Mouse (Mus musculus): ENCODE results near the gene Olfr287.

The Olfr287 gene

DNA sequence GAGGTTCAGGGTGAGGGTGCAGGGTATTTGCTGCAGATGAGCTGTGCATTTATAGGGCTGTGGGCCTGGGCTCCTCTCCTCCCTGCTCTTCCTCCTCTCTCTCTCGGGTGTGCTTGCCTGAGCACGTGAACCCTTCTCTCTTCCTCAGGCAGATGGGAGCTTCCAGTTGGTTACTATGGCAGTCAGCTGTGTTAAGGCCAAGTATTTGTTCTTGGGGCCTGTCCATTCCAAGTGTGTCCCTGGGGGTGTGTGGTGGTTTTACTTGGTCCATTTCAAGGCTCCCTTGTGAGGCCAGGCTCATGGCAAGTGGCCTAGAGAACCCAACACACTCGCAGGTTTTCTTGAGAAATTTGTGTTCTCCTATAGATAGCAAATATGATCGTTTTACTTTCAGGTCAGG, at the start of gene Olfr287, which contains the start of gene Gm44579:
Gene Olfr287 (minus strand): TSS at position 180 of the 400 bp plus-strand sequence.
Gene Gm44579 (minus strand): TSS at position 101 of the 400 bp plus-strand sequence.
- no peak for DNase-seq (ENCODE audit: low read depth)

DNA sequence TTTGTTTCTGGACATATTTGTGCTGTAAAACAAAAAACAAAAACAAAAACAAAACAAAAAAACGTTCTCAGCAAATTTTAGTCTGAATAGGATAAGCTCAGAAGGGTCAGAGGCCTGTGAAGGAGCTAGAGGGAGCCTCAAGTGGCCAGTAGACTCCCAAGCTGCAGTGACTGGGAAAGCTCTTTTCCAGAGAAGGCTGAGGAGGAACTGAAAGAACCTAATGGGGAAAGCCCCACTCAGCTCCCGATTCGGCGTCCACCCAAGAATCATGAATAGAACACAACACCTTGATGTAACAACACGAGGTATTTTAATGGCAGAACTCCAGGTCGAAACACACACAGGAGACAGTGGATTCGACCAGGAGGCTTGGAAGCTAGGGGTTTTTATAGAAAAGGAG, 36.9 kb upstream of the Olfr287 start:
- DNase-seq (ENCODE audit: low read depth) = no peak

DNA sequence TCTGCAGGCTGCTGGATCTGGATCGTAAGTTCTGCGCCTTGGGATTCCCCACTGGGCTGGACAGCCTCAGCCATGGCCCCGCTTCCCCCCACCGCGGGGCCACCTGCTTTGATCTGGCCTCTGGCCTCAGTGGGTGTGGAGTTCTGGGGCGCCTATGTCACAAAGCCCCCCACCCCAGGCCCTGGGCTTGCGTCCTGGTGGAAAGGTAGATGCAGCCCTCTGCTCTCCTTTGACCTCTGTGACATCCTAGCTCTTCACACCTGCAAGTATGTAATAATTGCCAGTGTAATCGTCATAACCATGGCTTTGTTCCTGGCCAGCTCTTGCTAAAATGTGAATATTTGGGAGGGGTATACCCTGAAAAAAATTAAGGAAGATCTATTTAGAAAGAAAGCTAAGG, 36.3 kb upstream of the Olfr287 start, which contains the start of gene H1fnt:
Gene H1fnt (minus strand): TSS at position 101 of the 400 bp plus-strand sequence.
- DNase-seq (ENCODE audit: low read depth) = no peak

GRCm38 (mm10) chr15:98256271-98256670, 35.4 kb upstream of the Olfr287 start:
- no peak for DNase-seq (ENCODE audit: low read depth)

GRCm38 (mm10) chr15:98235442-98235841, 14.6 kb upstream of the Olfr287 start:
- DNase-seq (ENCODE audit: low read depth) = peak; percentile 42

- DNase-seq (ENCODE audit: low read depth) = no peak
Observed at GRCm38 (mm10) chr15:98234350-98234749, 13.5 kb upstream of the Olfr287 start, which contains the start of gene Olfr286. Gene Olfr286, minus strand, starts transcription at chr15:98234450.

- no peak for DNase-seq (ENCODE audit: low read depth)
Observed at GRCm38 (mm10) chr15:98226096-98226495, 5.2 kb upstream of the Olfr287 start.

DNA sequence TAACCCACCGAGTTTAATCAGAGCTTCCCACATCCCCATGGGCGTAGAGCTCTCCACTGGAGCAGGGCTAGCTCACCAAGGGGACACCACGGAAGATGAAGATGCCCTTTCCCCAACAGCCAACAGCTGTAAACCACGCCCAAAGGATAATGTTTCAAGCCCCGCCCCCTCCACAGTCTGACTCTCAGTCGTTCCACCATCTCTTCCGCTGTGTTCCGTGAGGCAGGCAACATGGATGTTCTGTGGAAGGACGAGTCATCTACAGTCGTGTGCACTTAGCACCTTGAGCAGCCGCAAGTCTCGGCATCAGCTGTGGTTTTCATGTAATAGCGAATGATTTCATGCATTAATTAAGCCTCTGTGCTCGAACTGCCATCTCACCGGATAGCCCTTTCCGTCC, 4.8 kb upstream of the Olfr287 start:
- DNase-seq (ENCODE audit: low read depth) = no peak

GRCm38 (mm10) chr15:98222377-98222776, 1.5 kb upstream of the Olfr287 start:
- DNase-seq (ENCODE audit: low read depth) = no peak

GRCm38 (mm10) chr15:98214130-98214529, 6.7 kb downstream of the Olfr287 start:
- peak; percentile 30 for DNase-seq (ENCODE audit: low read depth)

DNA sequence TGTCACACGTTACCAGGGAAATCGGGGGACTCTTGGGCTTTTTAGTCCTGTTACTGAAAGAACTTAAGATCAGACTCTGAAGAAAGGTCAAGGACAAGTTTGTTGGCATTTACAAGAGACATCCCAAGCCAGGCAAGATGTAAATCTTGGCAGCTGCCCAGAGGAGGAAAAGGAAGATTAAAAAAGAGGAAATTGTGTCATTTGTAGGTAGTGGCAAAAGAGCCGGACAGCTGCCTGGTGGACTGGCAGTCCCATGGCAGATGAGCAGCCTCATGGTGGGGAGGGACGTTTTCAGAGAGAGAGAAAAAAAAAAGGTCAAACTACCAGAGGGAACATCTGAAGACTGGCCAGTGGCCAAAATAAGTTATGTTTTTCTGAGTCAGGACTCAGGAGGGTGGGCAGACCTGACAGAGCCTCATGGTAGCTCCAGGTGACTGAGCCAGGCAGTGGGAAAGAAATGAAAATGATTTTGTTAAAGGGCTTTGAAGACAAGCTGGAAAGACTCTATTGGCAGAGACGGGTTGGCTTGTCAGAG, 7.5 kb downstream of the Olfr287 start:
- peak; percentile 72 for DNase-seq (ENCODE audit: low read depth)

DNA sequence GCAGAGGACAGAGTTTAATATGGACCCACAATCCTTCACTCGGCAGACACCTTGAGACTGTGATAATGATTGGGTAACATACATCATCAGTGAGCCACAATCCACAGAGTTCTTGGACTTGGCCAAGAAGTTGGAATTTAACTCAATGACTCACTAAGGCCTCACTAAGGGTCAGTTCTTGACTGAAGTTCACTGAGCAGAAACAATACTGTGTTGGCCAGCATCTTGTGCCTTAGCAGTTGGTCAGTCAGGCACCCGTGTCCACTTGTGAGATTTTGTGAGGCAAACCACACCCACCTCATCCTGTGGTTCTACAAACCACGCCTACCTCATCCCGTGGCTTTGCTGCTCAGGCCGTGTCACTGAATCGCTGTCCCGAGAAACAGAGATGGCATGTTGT, 11.2 kb downstream of the Olfr287 start:
- DNase-seq (ENCODE audit: low read depth) = peak; percentile 4

GRCm38 (mm10) chr15:98195442-98195841, 25.4 kb downstream of the Olfr287 start, which contains the start of gene Olfr288:
Gene Olfr288, minus strand, starts transcription at chr15:98195542.
- no peak for DNase-seq (ENCODE audit: low read depth)

DNA sequence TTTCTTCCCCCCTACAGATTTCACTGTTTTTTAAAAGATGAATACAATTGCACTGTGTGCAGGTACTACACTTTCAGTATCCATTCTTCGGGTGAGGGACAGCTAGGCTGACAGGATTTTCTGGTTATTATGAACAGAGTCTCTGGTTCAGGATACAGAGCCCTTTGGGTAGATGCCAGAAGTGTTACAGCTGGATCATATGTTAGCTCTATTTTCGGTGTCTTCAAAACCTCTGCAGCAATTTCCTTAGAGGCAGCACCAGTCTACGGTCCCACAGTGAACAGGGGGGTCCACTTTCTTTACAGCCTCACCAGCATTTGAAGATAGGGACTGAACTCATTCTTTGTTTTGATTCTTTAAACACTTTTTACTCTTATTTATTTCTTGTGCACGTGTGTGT, 36.4 kb downstream of the Olfr287 start:
- DNase-seq (ENCODE audit: low read depth) = no peak

DNA sequence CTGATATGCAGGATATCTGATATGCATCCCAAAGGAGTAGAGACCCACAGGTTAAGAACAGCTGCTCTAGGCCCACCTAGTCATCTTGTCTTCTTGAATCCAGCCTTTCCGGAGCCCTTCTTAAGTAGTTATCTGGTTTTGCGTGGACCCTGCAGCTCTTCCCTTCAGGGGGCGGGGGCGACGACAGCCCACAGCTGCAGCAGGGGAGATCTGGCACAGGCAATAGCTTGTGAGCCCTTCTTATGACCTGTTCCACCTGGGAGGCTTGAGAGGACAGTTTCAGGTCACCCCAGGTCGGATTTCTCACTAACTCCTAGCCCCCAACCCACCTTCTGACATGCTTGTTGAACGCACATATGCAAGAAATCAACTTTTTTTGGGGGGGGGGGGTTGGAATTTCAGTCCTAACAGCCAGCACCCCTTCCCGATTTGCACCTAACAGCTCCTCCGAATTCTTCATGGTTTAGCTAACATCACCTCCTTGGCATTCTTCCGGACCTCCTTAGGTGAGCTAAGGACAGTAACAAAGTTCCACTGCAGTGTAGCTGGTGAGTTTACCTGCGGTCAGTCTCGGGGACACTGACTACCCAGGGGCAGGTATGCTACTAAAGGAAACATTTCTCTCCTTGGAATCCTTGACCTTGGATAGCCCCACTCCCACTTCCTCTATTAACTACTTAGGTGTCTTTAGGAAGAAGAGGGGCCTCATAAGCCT, 38.8 kb downstream of the Olfr287 start:
- no peak for DNase-seq (ENCODE audit: low read depth)

- no peak for DNase-seq (ENCODE audit: low read depth)
Observed at GRCm38 (mm10) chr15:98181132-98181711, 39.6 kb downstream of the Olfr287 start.

DNA sequence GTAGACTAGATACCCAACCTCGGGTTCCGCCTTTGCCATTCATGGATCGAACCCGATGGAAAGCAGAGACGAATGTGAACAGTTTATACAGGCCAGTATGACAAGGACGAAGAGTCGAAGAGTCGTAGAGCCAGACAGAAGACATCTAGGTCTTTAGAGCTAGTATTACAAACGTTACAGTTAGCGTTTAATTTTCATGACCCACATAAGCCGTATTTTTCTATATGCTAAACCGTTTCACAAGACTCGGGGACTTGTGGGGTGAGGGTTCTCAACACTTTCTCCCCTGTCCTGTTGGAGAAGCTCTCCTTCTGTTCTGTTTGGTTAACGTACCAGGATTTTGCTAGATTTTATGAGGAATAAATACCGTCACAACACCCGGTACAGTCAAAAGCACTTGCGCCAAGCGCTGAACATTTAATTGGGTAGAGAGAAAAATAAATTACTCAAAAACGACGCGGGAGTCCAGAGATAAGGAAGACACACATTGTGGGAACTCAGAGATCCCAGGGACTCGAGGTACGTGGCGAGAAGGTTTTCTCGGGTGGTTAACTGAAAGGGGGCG, 40.2 kb downstream of the Olfr287 start:
- DNase-seq (ENCODE audit: low read depth) = no peak

GRCm38 (mm10) chr15:98177320-98177719, 43.5 kb downstream of the Olfr287 start:
- no peak for DNase-seq (ENCODE audit: low read depth)

GRCm38 (mm10) chr15:98173821-98174220, 47.0 kb downstream of the Olfr287 start:
- peak; percentile 85 for DNase-seq (ENCODE audit: low read depth)

DNA sequence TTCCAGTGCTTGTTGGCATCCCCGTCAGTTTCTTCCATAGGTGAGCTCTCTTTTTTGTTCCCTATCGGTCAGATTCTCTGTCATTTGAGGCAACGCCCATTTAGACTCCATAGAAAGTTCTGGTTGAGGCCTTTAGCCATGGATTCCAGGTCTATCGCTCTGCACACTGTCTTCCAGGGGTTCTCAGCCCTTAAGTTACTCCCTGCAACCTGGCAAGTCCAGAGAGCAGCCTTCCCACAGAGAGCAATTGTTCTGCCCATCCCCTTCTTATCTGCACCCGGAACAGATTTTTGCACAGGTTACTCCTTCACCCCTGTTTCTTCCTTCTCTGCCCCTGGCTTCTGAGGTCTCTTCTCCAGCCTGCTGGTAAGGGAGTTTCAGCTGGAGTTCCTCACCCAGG, 48.7 kb downstream of the Olfr287 start:
- no peak for DNase-seq (ENCODE audit: low read depth)

DNA sequence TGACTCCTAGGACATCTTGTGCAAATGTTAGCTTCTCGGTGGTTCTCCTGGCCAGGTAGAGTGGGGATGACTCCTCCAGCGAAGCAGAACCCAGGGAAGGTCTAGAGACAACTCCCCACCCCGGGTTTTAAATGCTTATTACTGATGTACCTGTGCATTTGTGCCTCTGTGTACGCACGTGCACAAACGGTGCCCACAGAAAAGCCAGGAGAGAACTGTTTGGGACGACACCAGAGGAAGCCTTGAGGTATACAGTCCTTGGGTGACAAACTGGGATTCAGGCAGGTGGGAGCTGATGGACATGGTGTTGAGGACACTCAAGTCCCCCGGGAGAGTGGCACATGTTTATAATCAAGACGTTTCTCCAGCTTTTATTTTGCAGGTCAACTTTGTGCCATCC, 49.9 kb downstream of the Olfr287 start:
- DNase-seq (ENCODE audit: low read depth) = no peak

GRCm38 (mm10) chr15:98170365-98170764, 50.5 kb downstream of the Olfr287 start:
- peak; percentile 60 for DNase-seq (ENCODE audit: low read depth)

DNA sequence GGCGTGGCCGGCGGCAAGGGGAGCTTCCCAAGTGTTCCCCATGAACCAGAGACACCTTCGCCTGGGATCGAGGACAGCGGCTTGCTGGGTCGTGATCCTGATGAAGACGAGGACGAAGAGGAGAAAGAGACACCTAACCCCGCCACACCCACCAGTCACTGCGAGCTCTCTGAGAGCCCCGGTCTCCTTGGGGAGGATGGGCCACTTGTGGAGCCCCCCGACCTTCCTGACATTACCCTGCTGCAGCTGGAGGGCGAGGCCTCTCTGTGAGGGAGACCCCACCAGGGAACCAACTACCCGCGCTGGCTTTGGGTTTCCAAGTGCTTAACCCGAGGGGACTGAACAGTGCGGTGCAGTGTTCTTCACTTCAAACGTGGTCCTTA, 52.2 kb downstream of the Olfr287 start:
- no peak for DNase-seq (ENCODE audit: low read depth)

Data from 416B (cell line).